Mouse (Mus musculus) gastrocnemius, adult 18-20 months (tissue): ENCODE measurements around the gene Cacna1d. TPM values are rescaled to one million over a fixed set of nuclear protein-coding genes. Genes with fewer than 3 reads are reported as not detected.
A peak's percentile ranks its signal among the peaks of the same experiment; 100 is the strongest.

ENCODE experiments used
- DNase-seq: peaks from one replicate; pipeline ENCODE4 v3.0.0; 2021; ENCODE audit warnings: low spot score
- total RNA-seq, 2 experiments: library from RNA; stranded (reverse); gene quantifications; 2 replicates each; pipeline ENCODE4 v1.2.3; 2021

Cacna1d gene
- total RNA-seq, 2 experiments from 2014 or later = 0.26 to 0.37 TPM

DNA sequence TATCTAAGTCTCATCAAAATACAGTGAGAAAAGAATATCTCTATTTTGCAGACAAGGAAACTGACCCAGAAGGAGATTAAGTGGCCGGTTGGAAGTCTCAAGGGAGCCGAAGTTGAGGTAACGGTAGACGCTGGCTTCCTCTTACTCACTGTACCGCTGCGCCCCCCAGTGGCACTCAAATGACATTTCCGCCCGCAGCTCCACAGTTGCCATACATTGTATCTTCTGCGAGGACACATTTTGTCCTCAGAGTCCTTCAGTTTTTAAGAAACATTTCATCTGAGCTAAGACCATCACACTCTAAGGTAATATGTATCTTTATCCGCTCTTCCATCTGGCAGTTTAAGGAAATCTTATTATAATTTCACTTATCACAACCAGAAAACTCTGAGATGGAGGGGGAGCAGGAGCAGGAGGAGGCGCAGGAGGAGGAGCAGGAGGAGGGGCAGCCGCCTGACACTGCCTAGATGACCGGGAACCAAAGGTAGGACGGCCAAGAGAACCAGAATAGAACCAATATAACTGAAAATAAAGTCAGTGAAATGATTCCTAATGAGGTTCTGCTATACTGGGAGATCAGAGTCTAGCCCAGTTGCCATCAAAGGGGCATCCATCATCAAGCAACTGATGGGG lies 31.2 kb downstream of the Cacna1d start:
- DNase-seq = peak; percentile 69

DNA sequence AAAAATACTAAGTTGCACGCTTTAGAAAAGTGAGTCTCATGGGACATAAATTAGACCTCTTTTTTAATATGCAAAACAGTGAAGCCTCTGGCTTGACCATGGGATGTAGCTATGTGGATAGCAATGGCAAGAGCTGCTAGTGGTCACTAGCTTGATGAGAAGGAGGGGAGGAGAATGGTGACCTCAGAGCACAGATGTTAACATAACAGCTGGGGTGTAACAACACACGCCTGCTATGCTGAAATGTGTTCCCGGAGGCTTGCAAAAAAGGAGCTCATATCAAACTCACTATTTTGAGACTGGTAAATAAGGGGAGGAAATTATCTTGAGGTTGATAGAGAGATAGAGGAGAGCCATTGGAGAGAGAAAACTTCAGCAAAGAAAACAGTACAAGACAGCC lies 32.4 kb downstream of the Cacna1d start:
- DNase-seq = no peak

DNA sequence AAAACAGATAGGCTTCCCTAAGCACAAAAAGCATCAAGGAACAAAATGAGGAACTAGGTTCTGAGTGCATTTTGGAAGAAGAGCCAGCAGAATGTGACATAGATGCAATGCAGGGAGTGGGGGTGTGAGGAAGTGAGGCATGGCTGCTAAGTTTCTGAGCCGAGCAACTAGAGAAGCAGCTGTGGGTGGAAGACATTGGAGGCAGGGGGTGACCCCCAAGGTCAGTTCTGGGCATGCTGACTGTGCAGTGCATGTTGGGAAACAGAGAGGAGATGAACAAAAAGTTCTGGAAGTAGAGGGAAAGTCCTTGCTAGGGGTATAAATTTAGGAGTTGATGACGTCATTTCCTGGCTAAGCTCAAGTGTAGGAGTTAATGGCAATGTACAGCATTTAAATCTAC lies 33.4 kb downstream of the Cacna1d start:
- no peak for DNase-seq

DNA sequence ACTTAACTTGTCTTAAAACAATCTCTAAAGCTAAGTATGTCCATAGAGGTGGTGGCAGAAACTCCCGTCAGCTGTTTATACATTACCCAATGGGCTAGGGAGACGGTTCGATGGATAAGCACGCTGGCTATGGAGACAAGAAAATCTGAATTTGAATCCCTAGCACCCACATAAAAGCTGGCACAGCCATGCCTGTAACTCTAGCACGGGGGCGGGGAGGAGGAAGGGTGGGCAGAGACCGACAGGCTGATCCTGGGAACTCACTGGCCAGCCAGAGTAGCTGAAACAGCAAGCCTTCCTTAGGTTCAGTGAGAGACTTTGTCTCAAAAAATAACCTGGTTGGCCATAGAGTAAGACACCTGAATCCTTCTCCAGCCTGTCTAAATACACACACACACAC lies 33.8 kb downstream of the Cacna1d start:
- DNase-seq = no peak

- no peak for DNase-seq
Measured at GRCm38 (mm10) chr14:30455801-30456595, 35.3 kb downstream of the Cacna1d start.

- DNase-seq = no peak
Measured at GRCm38 (mm10) chr14:30439915-30440314, 51.3 kb downstream of the Cacna1d start.

DNA sequence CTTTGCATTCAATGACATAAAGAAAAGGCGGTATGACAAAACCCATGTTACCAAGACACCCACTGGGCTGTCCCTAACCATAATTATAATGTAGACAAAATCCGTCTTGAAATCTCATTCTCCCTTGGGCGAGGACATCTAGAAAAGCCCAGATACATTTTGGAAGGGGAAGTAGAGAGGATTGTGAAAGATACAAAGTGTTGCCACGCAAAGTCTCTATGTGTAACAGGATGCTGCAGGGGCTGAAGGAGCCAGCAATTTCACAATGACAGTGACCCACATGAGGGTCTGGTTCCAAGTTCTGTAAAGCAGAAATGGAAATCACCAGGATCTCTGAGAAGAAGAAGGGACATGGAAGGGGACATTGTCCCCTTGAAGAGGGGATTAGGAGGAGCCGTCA lies 55.9 kb downstream of the Cacna1d start:
- DNase-seq = no peak

DNA sequence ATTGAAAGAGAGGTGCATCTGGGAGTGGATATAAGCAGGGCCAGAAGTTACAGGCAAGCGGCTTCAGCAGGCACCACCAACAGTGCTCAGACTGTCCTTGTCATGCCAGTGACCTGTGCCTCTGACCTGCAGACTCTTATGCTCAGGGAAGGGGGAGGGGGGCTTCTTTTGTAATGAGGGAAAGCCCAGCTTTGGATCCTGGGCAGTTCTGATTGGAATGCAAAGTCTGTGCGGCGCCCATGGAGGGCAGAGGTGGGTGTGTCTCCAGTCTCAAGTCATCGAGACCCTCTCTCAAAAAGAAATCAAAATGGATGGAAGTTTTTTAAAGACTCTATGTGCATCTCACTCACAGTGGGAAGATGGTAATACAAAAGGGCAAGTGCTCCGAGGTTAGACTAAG lies 60.8 kb downstream of the Cacna1d start:
- DNase-seq = no peak

DNA sequence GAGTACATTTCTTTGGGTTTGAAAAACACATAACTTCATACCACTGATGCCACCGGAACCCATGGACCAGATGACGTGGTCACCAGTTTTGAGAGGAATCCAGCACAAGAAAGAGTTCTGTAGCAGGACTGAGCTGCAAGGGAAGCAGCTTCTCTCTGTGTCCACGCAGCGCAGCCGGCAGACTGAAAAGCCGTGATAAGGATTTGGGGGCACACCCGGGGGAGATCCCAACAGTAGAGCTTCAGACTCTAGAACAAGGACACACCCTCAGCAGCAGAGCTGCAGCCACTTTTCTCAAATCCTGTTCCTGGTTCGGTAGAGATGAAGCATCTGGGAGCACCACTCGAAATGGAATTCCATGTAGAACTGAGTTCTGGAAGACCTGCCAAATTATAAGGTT lies 61.2 kb downstream of the Cacna1d start:
- no peak for DNase-seq

DNA sequence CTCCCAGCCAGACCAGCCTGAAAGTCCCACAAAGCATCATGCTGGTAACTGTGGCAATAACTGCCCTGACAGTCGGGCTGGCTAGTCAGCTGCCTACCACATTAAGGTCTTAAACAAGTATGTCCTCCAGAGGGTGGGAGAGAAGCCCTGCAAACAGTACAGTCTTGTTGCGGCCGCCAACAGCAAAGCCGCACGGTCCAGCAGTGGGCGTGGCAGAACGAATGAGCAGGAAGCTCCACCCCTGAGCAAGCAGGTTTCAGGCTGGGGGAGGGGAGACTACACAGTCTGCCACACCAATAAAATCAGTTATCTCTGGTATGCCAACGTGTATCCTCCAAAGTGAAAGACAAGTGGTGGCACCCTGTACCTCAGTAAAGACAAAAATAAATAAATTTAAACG lies 61.6 kb downstream of the Cacna1d start:
- DNase-seq = no peak

- DNase-seq = no peak
Measured at GRCm38 (mm10) chr14:30428757-30429156, 62.5 kb downstream of the Cacna1d start.

- no peak for DNase-seq
Measured at GRCm38 (mm10) chr14:30425876-30426275, 65.4 kb downstream of the Cacna1d start.

DNA sequence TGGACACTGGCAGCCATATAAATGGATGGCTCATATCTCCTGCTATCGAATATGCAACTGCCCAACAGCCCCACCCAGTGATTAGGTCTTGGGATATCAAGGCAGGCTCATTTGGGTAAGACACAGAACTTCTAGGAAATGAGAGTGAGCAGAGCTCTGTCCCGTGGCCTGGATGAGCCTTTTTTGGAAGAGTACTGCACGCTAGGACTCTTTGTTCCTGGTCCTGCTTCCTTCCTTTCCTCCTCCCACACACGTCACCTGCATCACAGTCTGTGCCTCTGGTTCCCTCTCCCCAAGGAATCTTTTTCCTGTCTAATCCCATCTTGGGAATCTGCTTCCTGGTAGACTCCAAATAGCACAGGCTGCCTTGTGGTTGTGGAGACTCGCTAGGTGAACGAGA lies 66.1 kb downstream of the Cacna1d start:
- no peak for DNase-seq

GRCm38 (mm10) chr14:30424638-30425037 lies 66.6 kb downstream of the Cacna1d start:
- no peak for DNase-seq

GRCm38 (mm10) chr14:30422376-30423140 lies 68.7 kb downstream of the Cacna1d start:
- DNase-seq = no peak

DNA sequence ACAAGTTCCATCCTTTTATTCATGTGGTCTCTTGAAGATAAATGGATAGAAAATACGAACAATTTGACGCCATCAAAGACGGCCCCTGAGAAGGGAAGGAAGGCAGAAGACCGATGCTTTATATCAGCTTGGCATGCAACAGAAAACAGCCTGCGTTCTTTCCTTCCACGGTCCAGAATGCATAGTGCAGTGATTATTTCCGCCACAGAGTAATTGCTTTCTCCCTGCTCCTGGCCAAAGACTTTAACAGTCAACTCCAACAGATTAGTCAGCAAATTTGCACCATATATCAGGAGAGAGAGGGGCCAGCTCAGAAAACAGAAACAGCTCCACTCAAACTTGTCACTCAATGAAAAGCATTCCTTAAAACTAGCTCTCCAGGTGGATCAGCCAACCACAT lies 71.8 kb downstream of the Cacna1d start:
- no peak for DNase-seq

GRCm38 (mm10) chr14:30419046-30419445 lies 72.2 kb downstream of the Cacna1d start:
- DNase-seq = no peak

DNA sequence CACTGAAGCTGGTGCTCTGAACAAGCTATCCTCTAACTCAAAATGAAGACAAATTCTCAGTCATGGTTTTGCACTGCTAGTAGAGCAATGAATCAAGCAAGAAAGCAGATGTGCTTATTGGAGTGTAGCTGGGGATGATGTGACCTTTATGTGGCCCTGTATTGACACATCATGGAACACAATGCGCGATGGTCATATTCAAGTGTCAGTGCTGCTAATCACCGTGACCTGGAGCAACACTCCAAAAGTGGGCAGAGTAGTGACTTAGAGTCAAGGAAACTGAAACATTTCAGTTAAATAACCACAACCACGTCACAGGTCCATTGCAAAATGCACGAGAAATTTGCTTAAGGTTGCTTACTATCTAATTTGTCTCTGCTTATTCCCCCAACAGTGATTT lies 75.4 kb downstream of the Cacna1d start:
- no peak for DNase-seq

- DNase-seq = no peak
Measured at GRCm38 (mm10) chr14:30414131-30414530, 77.1 kb downstream of the Cacna1d start.

GRCm38 (mm10) chr14:30409331-30409730 lies 81.9 kb downstream of the Cacna1d start:
- DNase-seq = no peak

GRCm38 (mm10) chr14:30405456-30406225 lies 85.6 kb downstream of the Cacna1d start:
- DNase-seq = no peak

DNA sequence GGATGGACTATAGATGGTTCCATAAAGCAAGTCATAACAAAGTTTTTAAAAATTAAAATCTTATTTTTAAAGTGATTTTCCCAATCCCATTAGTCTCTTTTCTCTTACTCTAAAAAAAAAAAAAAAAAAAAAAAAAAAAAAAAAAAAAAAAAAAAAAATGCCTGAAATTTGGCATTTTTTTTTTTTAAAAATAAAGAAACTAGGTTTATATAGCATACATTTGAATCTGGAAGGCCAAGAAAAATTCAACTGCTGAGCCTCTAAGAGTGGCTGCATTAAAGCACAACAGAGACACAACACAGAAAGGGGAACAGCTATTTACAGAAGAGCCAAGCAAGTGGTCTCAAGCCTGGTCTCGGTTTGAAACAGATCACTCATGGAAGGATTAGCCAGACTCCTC lies 112.9 kb downstream of the Cacna1d start:
- DNase-seq = no peak
